Mouse (Mus musculus): ENCODE results near the gene Tmem38b.

- TF ChIP-seq CTCF (conservative IDR thresholded peaks at IDR 0.05; ENCODE audit: insufficient read depth, insufficient read length, low read depth, low read length) (no peak), POLR2A (IDR thresholded peaks at IDR 0.05; ENCODE audit: low read depth, low read length) (no peak)
Measured at GRCm38 (mm10) chr4:53795086-53795485, 30.8 kb upstream of the Tmem38b start.

All from kidney, adult 2 months (tissue).